Mouse (Mus musculus): ENCODE measurements at regions not wholly inside any gene's neighbourhood (a gene's known extent, or its start where the extent isn't known, plus 50 kb on each side); places are given as distances from the start of the nearest gene placed in this dataset.

- TF ChIP-seq CTCF (IDR thresholded peaks at IDR 0.05; ENCODE audit: borderline replicate concordance, insufficient read depth, low read depth, low read length) (no peak), POLR2A (IDR thresholded peaks at IDR 0.05; ENCODE audit: borderline replicate concordance, insufficient read depth, low read length) (no peak)
Measured at GRCm38 (mm10) chr11:31755858-31756257, 84.2 kb upstream of the Bod1 start.
